Mouse (Mus musculus) midbrain, postnatal 0 days (tissue): Measurements from ENCODE around the gene Abl2. TPM values are rescaled to one million over a fixed set of nuclear protein-coding genes. Genes with fewer than 3 reads are reported as not detected.

Source experiments
- ATAC-seq: fragments of 200-750 bp; cut with Nextera tagmentation; 2 replicates; pipeline ENCODE4 v1.8.0; 2017; ENCODE audit warnings: moderate number of reproducible peaks, mild to moderate bottlenecking, moderate TSS enrichment, moderate library complexity; ENCODE audit not compliant: low FRiP score
- DNase-seq: peaks from one replicate; pipeline ENCODE4 v3.0.0-alpha.2; 2015; ENCODE audit warnings: low spot score
- H3K27ac ChIP-seq: fragments of 300-500 bp; sonication (generic); 2 replicates; pipeline ENCODE4 v1.5.1; 2014; ENCODE audit warnings: low read depth, mild to moderate bottlenecking, low read length, mixed read lengths
- H3K27me3 ChIP-seq: fragments of 300-500 bp; sonication (generic); 2 replicates; pipeline ENCODE4 v1.6.1; 2014; ENCODE audit warnings: low read length, control low read depth, mixed read lengths; ENCODE audit not compliant: insufficient read depth
- H3K36me3 ChIP-seq: fragments of 300-500 bp; sonication (generic); 2 replicates; pipeline ENCODE4 v1.6.1; 2014; ENCODE audit warnings: low read length, control low read depth, mixed read lengths; ENCODE audit not compliant: insufficient read depth
- H3K4me1 ChIP-seq: fragments of 300-500 bp; sonication (generic); 2 replicates; pipeline ENCODE4 v1.6.1; 2014; ENCODE audit warnings: mild to moderate bottlenecking, control low read depth, antibody characterized with exemption, low read length, mixed read lengths; ENCODE audit not compliant: insufficient read depth
- H3K4me2 ChIP-seq: fragments of 300-500 bp; sonication (generic); 2 replicates; pipeline ENCODE4 v1.6.1; 2014; ENCODE audit warnings: low read depth, mild to moderate bottlenecking, low read length, mixed read lengths; ENCODE audit not compliant: poor library complexity, severe bottlenecking
- H3K4me3 ChIP-seq: fragments of 300-500 bp; sonication (generic); 2 replicates; pipeline ENCODE4 v1.5.1; 2014; ENCODE audit warnings: low read depth, mild to moderate bottlenecking, low read length, moderate library complexity
- H3K9ac ChIP-seq: fragments of 300-500 bp; sonication (generic); replicated peaks from 2 replicates; pipeline ENCODE4 v1.6.1; 2014; ENCODE audit warnings: mild to moderate bottlenecking, low read length, moderate library complexity, mixed read lengths; ENCODE audit not compliant: poor library complexity, severe bottlenecking
- H3K9me3 ChIP-seq: fragments of 300-500 bp; sonication (generic); 2 replicates; pipeline ENCODE4 v1.6.1; 2016; ENCODE audit warnings: low read length, control low read depth
- CTCF ChIP-seq: IDR thresholded peaks from 2 replicates; pipeline ENCODE4 v1.5.1; 2016; ENCODE audit warnings: antibody characterized with exemption, mild to moderate bottlenecking
- WGBS: fragments of 180-500 bp; shearing (Covaris S2); extraction: QIAGEN DNeasy Blood & Tissue Kit; methylation state at CpG from one replicate; pipeline ENCODE4 v1.1.7; 2014; 5-methylcytosine and 5-hydroxymethylcytosine counted together
- polyA plus RNA-seq: library from polyadenylated mRNA; unstranded; fragments of >200 nt; fragmentation: Nextera tagmentation; extraction: Ambion mirVana; gene quantifications from 2 replicates; pipeline ENCODE4 v1.2.1, GENCODE M21; 2015
- total RNA-seq: library from RNA; depleted of rRNA; stranded (reverse); fragments of >200 nt; gene quantifications from 2 replicates; pipeline ENCODE4 v1.2.3, GENCODE M21; 2014

The Abl2 gene
- total and polyA plus RNA-seq, 2 experiments from 2014 or later: 4.7 to 25.9 TPM

- 95% methylated on average over 4 of the region's 4 CpGs for WGBS
- no peak for TF ChIP-seq CTCF
- Histone ChIP-seq H3K9ac (no peak overlapping the region), H3K4me1 (no peaks in the 10 kb centered on the region), H3K4me2 (no peak overlapping the region), H3K4me3 (no peak overlapping the region), H3K27ac (no peak overlapping the region), H3K27me3 (no peaks in the 10 kb centered on the region), H3K9me3 (no peaks in the 10 kb centered on the region), H3K36me3 (no peaks in the 10 kb centered on the region)
- no peak for DNase-seq
- no peak for ATAC-seq
Observed at GRCm38 (mm10) chr1:156569615-156570014, 11.0 kb downstream of the Abl2 start.

DNA sequence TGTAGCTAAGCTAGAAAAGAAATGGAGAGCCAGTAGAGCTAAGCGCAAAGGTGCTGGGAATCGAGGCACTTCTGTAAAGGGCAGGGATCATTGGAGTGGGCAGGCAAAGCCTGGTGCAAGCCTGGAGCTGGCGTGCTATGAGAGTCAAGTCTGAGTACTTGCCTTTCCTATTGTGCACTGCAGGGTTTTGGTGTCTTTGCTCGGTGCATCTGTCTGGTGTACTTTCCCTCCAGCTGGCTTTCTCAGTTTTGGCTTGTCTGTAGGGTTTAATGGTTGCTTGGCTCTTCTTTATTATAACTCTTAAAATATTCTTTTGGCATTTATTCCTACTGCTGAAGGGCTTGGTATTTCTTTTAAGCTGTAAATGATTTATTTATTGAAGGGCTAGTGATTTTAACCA, 14.4 kb downstream of the Abl2 start:
- H3K36me3 ChIP-seq: no peaks in the 10 kb centered on the region
- 83% methylated on average over 4 of the region's 4 CpGs for WGBS
- H3K27ac ChIP-seq: 0 out of 2 replicates have a peak overlapping the region, but pooled peaks have one; percentile 6
- TF ChIP-seq CTCF: no peak
- H3K4me2 ChIP-seq: no peak overlapping the region
- ATAC-seq: no peak
- H3K4me1 ChIP-seq: no peaks in the 10 kb centered on the region
- H3K27me3 ChIP-seq: no peaks in the 10 kb centered on the region
- H3K4me3 ChIP-seq: no peak overlapping the region
- H3K9me3 ChIP-seq: no peaks in the 10 kb centered on the region
- DNase-seq: no peak
- H3K9ac ChIP-seq: no peak overlapping the region

GRCm38 (mm10) chr1:156581149-156581548, 22.6 kb downstream of the Abl2 start:
- TF ChIP-seq CTCF: no peak; the same call in 1 of the 2 replicates
- Histone ChIP-seq H3K27ac (no peak overlapping the region), H3K4me2 (no peak overlapping the region), H3K9me3 (no peaks in the 10 kb centered on the region), H3K36me3 (no peaks in the 10 kb centered on the region), H3K4me3 (no peak overlapping the region), H3K9ac (no peak overlapping the region), H3K27me3 (no peaks in the 10 kb centered on the region), H3K4me1 (no peaks in the 10 kb centered on the region)
- 52% methylated on average over 11 of the region's 11 CpGs for WGBS
- ATAC-seq (no peak), DNase-seq (no peak)

DNA sequence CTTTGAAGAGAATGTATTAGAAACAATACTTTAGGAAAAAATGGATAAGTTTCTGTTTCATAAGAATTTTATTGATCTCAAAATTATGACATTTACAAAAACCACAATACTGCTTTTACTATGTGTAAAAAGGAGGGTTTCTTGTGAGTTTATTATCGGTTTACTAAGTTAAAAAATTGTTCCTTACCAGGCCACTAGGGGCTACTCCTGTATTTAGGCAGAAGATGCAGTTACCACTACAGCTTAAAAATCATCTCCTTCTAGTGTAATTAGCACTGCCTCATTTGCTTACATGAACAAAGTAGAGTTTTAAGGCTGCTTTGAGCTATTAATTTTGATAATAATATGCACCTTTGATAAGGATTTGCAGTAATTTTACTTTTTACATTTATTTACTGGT, 25.6 kb downstream of the Abl2 start:
- ATAC-seq (no peak), DNase-seq (peak; percentile 39)
- Histone ChIP-seq H3K4me3 (no peak overlapping the region), H3K4me2 (no peak overlapping the region), H3K36me3 (no peaks in the 10 kb centered on the region), H3K9ac (no peak overlapping the region), H3K9me3 (no peaks in the 10 kb centered on the region), H3K27ac (no peak overlapping the region), H3K4me1 (no peaks in the 10 kb centered on the region), H3K27me3 (no peaks in the 10 kb centered on the region)
- peak; percentile 70 for TF ChIP-seq CTCF
- WGBS: 65% methylated on average over 1 of the region's 1 CpGs

DNA sequence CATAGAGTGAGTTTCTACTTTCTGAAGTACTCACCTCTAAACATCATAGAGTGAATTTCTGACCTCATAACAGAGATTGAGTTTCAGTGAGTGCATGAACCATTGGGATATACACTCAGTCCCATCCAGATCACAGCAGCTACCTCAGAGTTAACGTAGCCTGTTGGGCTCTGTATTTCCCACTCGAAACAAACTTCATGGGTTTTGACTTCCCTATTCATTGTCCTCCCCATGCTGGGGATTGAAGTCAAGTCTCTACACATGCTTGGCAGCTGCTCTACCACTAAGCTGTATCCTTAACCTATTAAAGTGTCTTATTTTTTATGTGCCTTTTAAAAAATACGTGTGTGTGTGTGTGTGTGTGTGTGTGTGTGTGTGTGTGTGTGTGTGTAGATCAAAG, 26.9 kb downstream of the Abl2 start:
- H3K9me3 ChIP-seq: no peaks in the 10 kb centered on the region
- no peak overlapping the region for H3K4me2 ChIP-seq
- no peak overlapping the region for H3K4me3 ChIP-seq
- no peaks in the 10 kb centered on the region for H3K27me3 ChIP-seq
- H3K9ac ChIP-seq: no peak overlapping the region
- WGBS: 67% methylated on average over 3 of the region's 3 CpGs
- no peaks in the 10 kb centered on the region for H3K36me3 ChIP-seq
- TF ChIP-seq CTCF: no peak
- ATAC-seq (no peak), DNase-seq (no peak)
- no peaks in the 10 kb centered on the region for H3K4me1 ChIP-seq
- H3K27ac ChIP-seq: no peak overlapping the region

DNA sequence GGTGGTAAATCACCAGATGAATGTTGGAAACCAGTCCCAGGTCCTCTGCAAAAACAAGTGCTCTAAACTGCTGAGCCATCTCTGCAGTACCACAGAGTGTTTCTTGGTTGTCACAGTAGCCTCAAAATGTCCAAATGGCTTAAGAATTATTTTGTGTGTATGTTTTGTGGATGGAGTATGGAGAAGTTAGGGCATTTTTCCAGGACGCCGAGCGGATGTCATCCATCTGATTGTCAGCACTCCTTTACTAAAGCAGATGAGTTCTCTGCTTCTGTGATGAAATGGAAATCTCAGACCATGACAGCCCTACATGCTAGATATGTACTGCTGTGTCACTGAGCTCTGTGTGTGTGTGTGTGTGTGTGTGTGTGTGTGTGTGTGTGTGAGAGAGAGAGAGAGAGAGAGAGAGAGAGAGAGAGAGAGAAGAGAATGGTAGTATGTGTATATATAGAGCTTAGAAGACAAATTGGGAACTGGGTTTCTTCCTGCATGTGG, 31.3 kb downstream of the Abl2 start:
- WGBS: 90% methylated on average over 3 of the region's 3 CpGs
- DNase-seq (no peak), ATAC-seq (no peak)

More for the DNA sequence above, 31.3 kb downstream of the Abl2 start:
- H3K27ac ChIP-seq: no peak overlapping the region
- TF ChIP-seq CTCF: no peak
- H3K4me3 ChIP-seq: no peak overlapping the region
- no peak overlapping the region for H3K9ac ChIP-seq
- H3K4me2 ChIP-seq: no peak overlapping the region
- H3K27me3 ChIP-seq: no peaks in the 10 kb centered on the region
- no peaks in the 10 kb centered on the region for H3K9me3 ChIP-seq
- no peaks in the 10 kb centered on the region for H3K36me3 ChIP-seq
- H3K4me1 ChIP-seq: no peaks in the 10 kb centered on the region
